Mouse (Mus musculus) kidney, embryonic 14.5 days (tissue): Measurements from ENCODE around the gene Efcab11. TPM values are rescaled to one million over a fixed set of nuclear protein-coding genes. Genes with fewer than 3 reads are reported as not detected.
A peak's percentile ranks its signal among the peaks of the same experiment; 100 is the strongest.

ENCODE experiments used
- ATAC-seq: fragments of 200-750 bp; cut with Nextera tagmentation; 2 replicates; pipeline ENCODE4 v1.8.0; 2017; ENCODE audit warnings: moderate number of reproducible peaks, mild to moderate bottlenecking, moderate TSS enrichment, moderate library complexity; ENCODE audit not compliant: low FRiP score, low TSS enrichment
- H3K27ac ChIP-seq: fragments of 300-500 bp; sonication (generic); 2 replicates; pipeline ENCODE4 v1.5.1; 2014; ENCODE audit warnings: low read depth, mild to moderate bottlenecking, low read length, moderate library complexity, mixed read lengths
- H3K27me3 ChIP-seq: fragments of 300-500 bp; sonication (generic); 2 replicates; pipeline ENCODE4 v1.6.1; 2014; ENCODE audit warnings: mild to moderate bottlenecking, low read length; ENCODE audit not compliant: control insufficient read depth, insufficient read depth
- H3K36me3 ChIP-seq: fragments of 300-500 bp; sonication (generic); 2 replicates; pipeline ENCODE4 v1.6.1; 2014; ENCODE audit warnings: low read length, mixed read lengths; ENCODE audit not compliant: control insufficient read depth, insufficient read depth
- H3K4me1 ChIP-seq: fragments of 300-500 bp; sonication (generic); 2 replicates; pipeline ENCODE4 v1.6.1; 2014; ENCODE audit warnings: low read length, mixed read lengths; ENCODE audit not compliant: control insufficient read depth, insufficient read depth
- H3K4me2 ChIP-seq: fragments of 300-500 bp; sonication (generic); replicated peaks from 2 replicates; pipeline ENCODE4 v1.6.1; 2014; ENCODE audit warnings: low read depth, mild to moderate bottlenecking, low read length
- H3K4me3 ChIP-seq: fragments of 300-500 bp; sonication (generic); 2 replicates; pipeline ENCODE4 v1.5.1; 2014; ENCODE audit warnings: mild to moderate bottlenecking, low read length
- H3K9ac ChIP-seq: fragments of 300-500 bp; sonication (generic); 2 replicates; pipeline ENCODE4 v1.6.1; 2014; ENCODE audit warnings: low read depth, mild to moderate bottlenecking, low read length, moderate library complexity
- H3K9me3 ChIP-seq: fragments of 300-500 bp; sonication (generic); 2 replicates; pipeline ENCODE4 v1.6.1; 2016; ENCODE audit warnings: low read length; ENCODE audit not compliant: control insufficient read depth
- WGBS: fragments of 180-500 bp; shearing (Covaris S2); extraction: QIAGEN DNeasy Blood & Tissue Kit; methylation state at CpG from one replicate; pipeline ENCODE4 v1.1.7; 2014; 5-methylcytosine and 5-hydroxymethylcytosine counted together
- polyA plus RNA-seq: library from polyadenylated mRNA; unstranded; fragments of >200 nt; fragmentation: Nextera tagmentation; extraction: Ambion mirVana; gene quantifications from 2 replicates; pipeline ENCODE4 v1.2.1, GENCODE M21; 2014

Efcab11 gene
- polyA plus RNA-seq, 1 experiment from 2014 or later: 12.8 TPM

DNA sequence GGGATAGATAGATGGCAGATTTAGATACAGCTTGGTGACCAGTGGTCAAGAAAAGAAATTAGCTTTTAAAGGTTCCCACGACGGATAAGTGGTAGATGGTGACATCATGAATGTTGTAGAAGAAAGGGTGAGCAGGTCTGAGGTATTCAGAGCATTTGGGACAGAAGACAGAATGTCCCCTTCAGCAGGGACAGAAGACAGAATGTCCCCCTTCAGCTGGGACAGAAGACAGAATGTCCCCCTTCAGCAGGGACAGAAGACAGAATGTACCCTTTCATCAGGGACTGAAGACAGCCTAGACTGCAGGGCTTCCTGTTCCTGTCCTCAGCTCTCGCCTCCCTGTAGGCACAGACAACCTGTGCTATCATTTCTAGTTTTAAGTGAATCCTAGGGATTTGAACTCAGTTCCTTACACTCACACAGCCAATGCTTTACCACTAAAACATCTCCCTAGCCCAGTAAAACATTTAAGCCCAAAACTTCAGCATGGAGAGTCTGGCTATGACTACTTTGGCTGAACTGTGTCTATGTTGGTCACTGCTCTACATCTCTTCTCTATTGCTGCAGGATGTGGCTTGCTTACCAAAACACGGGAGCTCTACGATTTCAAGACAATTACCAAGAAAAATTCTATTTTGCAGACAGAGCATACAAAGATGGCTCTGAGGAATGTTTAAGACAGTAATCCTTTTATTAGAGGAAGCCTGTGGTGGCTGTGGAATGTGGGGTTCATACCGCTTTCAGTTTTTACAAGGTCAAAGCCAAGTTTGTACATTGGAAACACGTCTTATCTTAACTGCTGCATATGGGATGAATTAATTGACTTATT lies 89.2 kb downstream of the Efcab11 start:
- WGBS: 66% methylated on average over 7 of the region's 7 CpGs
- no peak for ATAC-seq
- H3K9ac ChIP-seq: no peak overlapping the region

GRCm38 (mm10) chr12:99794158-99794515 lies 90.1 kb downstream of the Efcab11 start:
- Histone ChIP-seq H3K9ac (no peak overlapping the region), H3K9me3 (no peaks in the 10 kb centered on the region), H3K27me3 (no peaks in the 10 kb centered on the region), H3K4me2 (no peak overlapping the region), H3K4me3 (no peak overlapping the region), H3K36me3 (no peaks in the 10 kb centered on the region), H3K27ac (no peak overlapping the region), H3K4me1 (0 out of 2 replicates have a peak, but pooled peaks cover 6% of the 10 kb centered on the region)
- 40% methylated on average over 4 of the region's 4 CpGs for WGBS
- ATAC-seq: peak; percentile 83

More for the DNA sequence above, 89.2 kb downstream of the Efcab11 start:
- H3K9me3 ChIP-seq: no peaks in the 10 kb centered on the region
- no peaks in the 10 kb centered on the region for H3K36me3 ChIP-seq
- H3K4me1 ChIP-seq: 0 out of 2 replicates have a peak, but pooled peaks cover 6% of the 10 kb centered on the region
- H3K4me2 ChIP-seq: no peak overlapping the region
- no peaks in the 10 kb centered on the region for H3K27me3 ChIP-seq
- H3K4me3 ChIP-seq: no peak overlapping the region
- no peak overlapping the region for H3K27ac ChIP-seq

- H3K9ac ChIP-seq: no peak overlapping the region
- peak; percentile 62 for ATAC-seq
- H3K4me1 ChIP-seq: 0 out of 2 replicates have a peak, but pooled peaks cover 6% of the 10 kb centered on the region
- no peaks in the 10 kb centered on the region for H3K9me3 ChIP-seq
- no peak overlapping the region for H3K27ac ChIP-seq
- 23% methylated on average over 10 of the region's 10 CpGs for WGBS
- H3K36me3 ChIP-seq: no peaks in the 10 kb centered on the region
- H3K27me3 ChIP-seq: no peaks in the 10 kb centered on the region
- H3K4me3 ChIP-seq: no peak overlapping the region
- no peak overlapping the region; the same call in 1 of the 2 replicates for H3K4me2 ChIP-seq
Measured at GRCm38 (mm10) chr12:99793465-99794157, 90.6 kb downstream of the Efcab11 start.

DNA sequence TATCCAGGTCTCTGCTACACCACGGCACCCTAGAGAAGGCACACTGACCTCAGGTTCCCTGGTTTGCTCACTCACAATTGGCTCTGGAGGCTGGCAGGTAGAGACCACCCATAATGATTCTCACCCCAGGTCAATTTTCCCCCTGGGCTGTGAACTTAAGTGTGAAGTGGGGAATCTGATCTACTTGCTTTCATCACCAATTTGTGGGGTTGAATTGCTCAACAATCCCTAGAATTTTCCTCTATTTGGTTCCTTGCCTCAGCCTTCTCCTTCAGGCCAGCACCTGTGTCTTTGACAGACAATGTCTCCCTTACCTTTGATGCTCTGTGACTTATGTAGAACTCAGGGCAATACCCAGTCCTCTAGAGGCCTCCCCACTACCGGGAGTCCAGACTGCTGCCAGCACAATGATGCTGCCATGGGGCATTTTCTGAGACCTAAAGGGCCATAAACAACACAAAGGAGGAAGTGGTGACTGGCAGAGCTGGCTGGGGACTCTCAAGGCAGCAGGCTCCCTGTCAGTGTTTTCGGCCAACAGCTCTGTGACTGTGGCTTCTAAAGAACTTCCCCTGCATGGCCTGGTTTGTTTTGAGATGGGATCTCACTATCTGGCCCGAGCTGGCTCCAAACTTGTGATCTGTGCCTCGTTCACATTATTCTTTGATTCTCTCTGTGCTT lies 94.8 kb downstream of the Efcab11 start:
- no peaks in the 10 kb centered on the region for H3K36me3 ChIP-seq
- 40% methylated on average over 5 of the region's 5 CpGs for WGBS
- 0 out of 2 replicates have a peak, but pooled peaks cover 6% of the 10 kb centered on the region for H3K4me1 ChIP-seq
- H3K27ac ChIP-seq: no peak overlapping the region
- H3K27me3 ChIP-seq: no peaks in the 10 kb centered on the region
- no peaks in the 10 kb centered on the region for H3K9me3 ChIP-seq
- H3K4me3 ChIP-seq: no peak overlapping the region
- no peak for ATAC-seq
- no peak overlapping the region for H3K9ac ChIP-seq
- no peak overlapping the region for H3K4me2 ChIP-seq

GRCm38 (mm10) chr12:99781774-99782173 lies 102.5 kb downstream of the Efcab11 start:
- Histone ChIP-seq H3K4me3 (no peak overlapping the region), H3K9ac (no peak overlapping the region), H3K4me1 (no peaks in the 10 kb centered on the region), H3K27me3 (no peaks in the 10 kb centered on the region), H3K27ac (no peak overlapping the region), H3K36me3 (no peaks in the 10 kb centered on the region), H3K4me2 (no peak overlapping the region), H3K9me3 (no peaks in the 10 kb centered on the region)
- ATAC-seq: no peak
- WGBS: 72% methylated on average over 5 of the region's 5 CpGs

DNA sequence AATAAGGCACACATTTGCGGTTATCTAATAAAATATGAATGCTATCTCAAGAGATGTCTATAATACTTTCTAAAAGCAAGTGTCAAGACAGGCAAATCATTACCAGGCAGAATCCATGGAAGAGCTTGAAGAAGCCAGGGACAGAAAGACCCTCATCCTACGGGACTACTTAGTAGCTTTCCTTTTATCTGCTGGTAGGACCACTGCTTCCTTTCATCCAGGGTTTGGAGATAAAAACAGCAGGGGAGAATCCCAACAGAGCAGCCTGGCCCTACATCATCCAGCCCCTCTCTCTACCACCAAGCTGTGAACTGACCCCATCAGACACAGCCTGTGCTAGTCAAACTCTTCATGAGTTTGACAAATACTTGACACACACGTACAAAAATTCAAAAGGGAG lies 103.8 kb downstream of the Efcab11 start:
- 92% methylated on average over 3 of the region's 3 CpGs for WGBS

GRCm38 (mm10) chr12:99779908-99780307 lies 104.3 kb downstream of the Efcab11 start:
- H3K9me3 ChIP-seq: no peaks in the 10 kb centered on the region
- no peak for ATAC-seq
- no peak overlapping the region for H3K4me2 ChIP-seq
- no peaks in the 10 kb centered on the region for H3K27me3 ChIP-seq
- no peak overlapping the region for H3K9ac ChIP-seq
- no peaks in the 10 kb centered on the region for H3K36me3 ChIP-seq
- H3K27ac ChIP-seq: no peak overlapping the region
- H3K4me3 ChIP-seq: no peak overlapping the region
- H3K4me1 ChIP-seq: no peaks in the 10 kb centered on the region
- 88% methylated on average over 7 of the region's 7 CpGs for WGBS

More for the DNA sequence above, 103.8 kb downstream of the Efcab11 start:
- Histone ChIP-seq H3K27ac (no peak overlapping the region), H3K9ac (no peak overlapping the region), H3K4me1 (no peaks in the 10 kb centered on the region), H3K27me3 (no peaks in the 10 kb centered on the region), H3K36me3 (no peaks in the 10 kb centered on the region), H3K9me3 (no peaks in the 10 kb centered on the region), H3K4me3 (no peak overlapping the region), H3K4me2 (no peak overlapping the region)
- no peak for ATAC-seq

- H3K27me3 ChIP-seq: no peaks in the 10 kb centered on the region
- ATAC-seq: no peak
- WGBS: 62% methylated on average over 8 of the region's 8 CpGs
- no peaks in the 10 kb centered on the region for H3K4me1 ChIP-seq
- H3K4me3 ChIP-seq: no peak overlapping the region
- no peak overlapping the region for H3K9ac ChIP-seq
- no peak overlapping the region for H3K4me2 ChIP-seq
- no peak overlapping the region for H3K27ac ChIP-seq
- H3K9me3 ChIP-seq: no peaks in the 10 kb centered on the region
- no peaks in the 10 kb centered on the region for H3K36me3 ChIP-seq
Measured at GRCm38 (mm10) chr12:99776497-99777139, 107.6 kb downstream of the Efcab11 start.
